Mouse (Mus musculus): Measurements from ENCODE around the gene Naa25. TPM values are rescaled to one million over a fixed set of nuclear protein-coding genes. Genes with fewer than 3 reads are reported as not detected.

Naa25 gene
- polyA plus RNA-seq (2015; fragmentation: Nextera tagmentation; extraction: Ambion mirVana): 41.6 and 46.4 TPM in 2 replicates

GRCm38 (mm10) chr5:121397187-121398145 is at the start of gene Naa25:
Gene Naa25 (plus strand): TSS chr5:121397936.

GRCm38 (mm10) chr5:121385461-121386119 is 12.1 kb upstream of the Naa25 start, which contains the start of gene Trafd1:
Gene Trafd1 (minus strand): TSS chr5:121385632.

GRCm38 (mm10) chr5:121451644-121452025 is 53.9 kb downstream of the Naa25 start, which contains the start of gene Tmem116:
Gene Tmem116 (plus strand): TSS chr5:121451893.

GRCm38 (mm10) chr5:121452026-121452869 is 54.5 kb downstream of the Naa25 start, which contains the start of gene Erp29:
Gene Erp29 (minus strand): TSS chr5:121452506.

Other genes starting within 250 kb of the Naa25 start
- gene Ptpn11, start 206.5 kb upstream of the Naa25 start, polyA plus RNA-seq (2015; fragmentation: Nextera tagmentation; extraction: Ambion mirVana): 25.6 and 26.1 TPM in 2 replicates
- gene Rpl6, start 193.5 kb upstream of the Naa25 start, polyA plus RNA-seq (2015; fragmentation: Nextera tagmentation; extraction: Ambion mirVana): 338 and 358 TPM in 2 replicates
- 15.1 and 23.3 TPM in 2 replicates for gene Hectd4, start 177.7 kb upstream of the Naa25 start, polyA plus RNA-seq (2015; fragmentation: Nextera tagmentation; extraction: Ambion mirVana)
- gene Trafd1, start 12.3 kb upstream of the Naa25 start, polyA plus RNA-seq (2015; fragmentation: Nextera tagmentation; extraction: Ambion mirVana): 85.2 and 96.9 TPM in 2 replicates
- gene Tmem116, start 54.0 kb downstream of the Naa25 start, polyA plus RNA-seq (2015; fragmentation: Nextera tagmentation; extraction: Ambion mirVana): 2.5 and 2.7 TPM in 2 replicates
- 178 and 197 TPM in 2 replicates for gene Erp29, start 54.6 kb downstream of the Naa25 start, polyA plus RNA-seq (2015; fragmentation: Nextera tagmentation; extraction: Ambion mirVana)
- not detected in 2 replicates for gene Adam1b, start 105.5 kb downstream of the Naa25 start, polyA plus RNA-seq (2015; fragmentation: Nextera tagmentation; extraction: Ambion mirVana)
- 1.8 and 2.4 TPM in 2 replicates for gene Adam1a, start 147.5 kb downstream of the Naa25 start, polyA plus RNA-seq (2015; fragmentation: Nextera tagmentation; extraction: Ambion mirVana)
- gene Gm42878, start 147.5 kb downstream of the Naa25 start, polyA plus RNA-seq (2015; fragmentation: Nextera tagmentation; extraction: Ambion mirVana): not detected in 2 replicates
- 52.9 and 61.8 TPM in 2 replicates for gene Mapkapk5, start 148.0 kb downstream of the Naa25 start, polyA plus RNA-seq (2015; fragmentation: Nextera tagmentation; extraction: Ambion mirVana)
- gene Aldh2, start 195.9 kb downstream of the Naa25 start, polyA plus RNA-seq (2015; fragmentation: Nextera tagmentation; extraction: Ambion mirVana): 145 and 157 TPM in 2 replicates
- gene Acad12, start 221.0 kb downstream of the Naa25 start, polyA plus RNA-seq (2015; fragmentation: Nextera tagmentation; extraction: Ambion mirVana): 1.7 and 1.9 TPM in 2 replicates